Mouse (Mus musculus) testis, postnatal 14 days (tissue): Measurements from ENCODE around the gene Cytip.

Source experiments
- DNase-seq: peaks from one replicate; pipeline ENCODE4 v3.0.0; 2021; ENCODE audit warnings: low spot score

Gene Cytip

DNA sequence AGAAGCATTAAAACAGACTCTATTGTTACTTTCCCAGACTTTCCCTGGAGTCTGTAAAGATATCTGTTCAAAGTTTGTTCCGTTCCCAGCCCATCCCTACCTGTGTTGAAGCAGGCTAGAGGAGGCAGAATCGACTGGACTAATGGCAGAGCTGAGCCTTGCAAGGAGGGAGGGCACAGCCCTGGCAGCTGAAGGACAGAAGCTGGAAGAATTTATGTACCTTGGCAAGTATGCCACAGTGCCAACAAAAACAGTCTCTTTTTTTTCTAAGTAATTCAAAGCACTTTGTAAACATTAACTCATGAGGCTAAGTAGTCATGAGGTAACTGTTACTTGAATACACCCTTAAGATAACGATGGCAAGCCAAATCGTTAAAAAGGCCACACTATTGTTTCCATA, at the start of gene Cytip:
Cytip (minus strand) TSS at position 187 of the 400 bp plus-strand sequence.
- DNase-seq = no peak

DNA sequence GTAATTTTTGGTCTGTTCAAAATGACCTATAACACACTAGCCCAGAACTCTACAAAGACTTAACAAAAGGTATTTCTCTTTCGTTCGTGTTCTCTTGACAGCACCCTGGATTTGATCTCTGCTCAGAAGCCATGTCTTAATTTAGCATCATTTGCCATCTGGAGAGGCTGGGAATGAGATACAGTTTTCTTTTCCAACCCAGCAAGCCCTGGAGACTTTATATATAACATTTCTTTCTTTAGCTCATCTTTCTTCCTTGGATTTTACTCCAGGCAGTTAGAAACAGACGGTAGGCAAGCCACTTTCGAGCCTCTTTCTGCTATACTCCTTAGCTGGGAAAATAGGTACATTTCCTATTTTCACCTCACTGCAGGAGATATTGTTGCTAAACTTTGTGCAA, 45.3 kb upstream of the Cytip start:
- DNase-seq = no peak

DNA sequence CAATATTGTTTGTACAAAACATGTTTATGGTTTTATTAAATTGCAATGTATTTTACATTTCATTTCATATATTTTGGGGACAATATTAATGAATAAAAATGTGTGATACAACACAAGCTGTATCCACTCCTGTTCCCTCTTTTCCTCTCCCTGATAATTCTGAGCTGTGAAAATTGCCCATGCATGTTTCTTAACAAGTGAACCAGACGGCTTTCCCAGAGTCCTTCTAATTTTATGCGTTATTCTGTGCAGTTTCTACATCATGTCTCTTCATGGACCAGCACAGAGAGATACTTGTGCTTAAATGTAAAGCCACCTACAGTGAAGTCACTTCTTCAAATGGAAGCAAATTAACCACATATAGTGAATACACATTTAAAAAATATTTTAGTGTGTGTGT, 42.2 kb upstream of the Cytip start:
- no peak for DNase-seq

DNA sequence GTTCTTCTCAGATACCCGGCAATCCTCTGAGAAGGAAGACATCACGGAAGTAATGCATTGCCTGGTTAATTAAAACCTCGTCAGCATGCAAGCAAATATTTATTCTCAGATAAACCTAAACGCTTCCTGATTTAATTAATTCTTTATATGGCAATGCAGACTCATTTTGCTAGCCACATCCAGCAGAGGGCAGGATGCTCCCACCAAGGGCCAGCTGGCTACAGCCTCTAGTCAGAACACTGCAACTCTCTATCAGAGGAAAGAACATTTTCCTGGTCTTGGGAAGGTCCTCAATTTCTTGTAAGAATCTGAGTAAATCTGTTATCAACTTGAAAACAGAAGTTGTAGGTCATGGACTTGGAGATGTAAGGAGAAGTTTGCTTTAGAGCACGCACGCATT, 4.1 kb upstream of the Cytip start:
- peak; percentile 14 for DNase-seq

DNA sequence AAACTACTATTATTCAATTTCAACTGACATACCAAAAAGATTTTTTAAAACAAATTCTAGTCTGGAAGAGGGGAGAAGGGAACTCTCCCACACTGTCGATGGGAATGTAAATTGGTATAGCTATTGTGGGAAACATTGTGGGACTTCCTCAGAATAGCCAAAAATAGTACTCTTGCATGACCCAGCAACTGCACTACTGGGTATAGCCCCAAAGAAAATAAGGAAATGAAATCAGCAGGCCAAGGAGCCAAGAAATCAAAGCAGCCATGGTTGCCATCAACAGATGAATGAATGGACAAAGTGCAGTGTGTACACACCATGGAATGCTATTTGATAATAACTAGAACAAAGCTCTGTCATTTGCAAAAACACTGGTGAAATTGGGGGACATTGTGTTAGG, 1.5 kb upstream of the Cytip start:
- DNase-seq = no peak

DNA sequence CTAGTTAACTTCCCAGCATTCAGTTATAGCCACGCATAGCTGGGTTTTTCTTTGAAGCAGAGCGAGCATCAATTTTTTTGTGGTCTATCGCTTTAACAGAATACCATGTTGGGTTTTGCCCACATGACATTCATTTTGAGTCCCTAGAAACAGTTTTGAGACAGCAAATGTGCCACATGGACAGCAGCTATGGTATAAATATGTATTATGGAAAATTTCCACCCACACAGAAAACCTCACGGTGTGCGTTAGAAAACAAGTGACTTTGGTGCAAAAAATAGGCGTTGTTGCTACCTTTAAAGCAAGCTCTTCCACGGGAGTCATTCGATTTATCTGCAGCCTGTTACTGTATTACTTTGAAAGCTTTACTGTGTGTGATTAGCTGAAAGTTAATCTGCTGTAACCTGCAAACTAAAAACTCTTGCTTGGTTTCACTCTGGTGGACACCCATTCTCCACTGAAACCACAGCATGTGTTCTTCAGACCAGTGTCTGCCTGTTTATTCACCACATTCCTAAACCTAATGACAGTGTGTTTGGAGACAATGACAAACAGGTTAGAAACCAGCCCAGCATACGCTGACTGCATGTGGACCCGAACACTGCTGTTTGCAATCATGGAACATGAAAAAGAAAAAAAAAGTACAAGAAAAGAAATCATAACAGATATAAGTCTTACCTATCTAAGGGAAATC, 763 bp downstream of the Cytip start:
- no peak for DNase-seq

DNA sequence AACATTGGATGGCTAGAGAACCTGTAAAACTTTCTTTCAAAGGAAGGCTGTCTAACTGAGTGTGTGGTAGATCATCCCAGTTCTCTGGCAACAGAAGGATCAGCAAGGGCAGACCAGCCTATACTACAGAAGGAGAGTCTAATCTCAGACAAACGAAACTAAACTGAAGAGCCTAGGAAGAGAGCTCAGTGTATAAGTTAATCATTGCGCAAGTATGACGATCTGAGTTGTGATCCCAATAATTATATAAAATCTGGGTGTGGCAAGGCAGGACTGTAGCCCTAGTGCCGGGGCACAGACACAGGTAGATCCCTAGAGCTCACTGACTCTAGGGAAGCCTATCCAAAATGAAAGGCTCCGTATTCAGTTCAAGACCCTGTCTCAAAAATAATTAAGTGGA, 3.2 kb downstream of the Cytip start:
- no peak for DNase-seq

DNA sequence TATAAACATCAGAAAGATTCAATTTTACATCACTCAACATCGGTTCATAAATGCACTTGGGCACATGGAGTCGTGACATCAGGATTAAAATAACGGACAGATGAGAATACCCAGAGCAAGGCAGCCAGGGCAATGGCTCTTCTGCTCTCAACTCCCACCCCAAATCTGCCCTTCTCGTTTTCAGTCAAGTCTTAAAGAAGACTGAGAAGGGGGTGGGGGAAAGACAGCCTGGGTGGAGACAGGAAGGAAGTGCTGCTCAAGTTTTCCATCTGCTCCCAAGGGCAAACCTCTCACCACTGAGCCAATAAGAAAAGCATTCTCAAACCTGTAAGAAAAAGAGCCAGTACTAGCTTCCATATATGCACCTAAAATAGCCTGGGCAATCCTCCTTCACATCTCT, 5.8 kb downstream of the Cytip start:
- no peak for DNase-seq

DNA sequence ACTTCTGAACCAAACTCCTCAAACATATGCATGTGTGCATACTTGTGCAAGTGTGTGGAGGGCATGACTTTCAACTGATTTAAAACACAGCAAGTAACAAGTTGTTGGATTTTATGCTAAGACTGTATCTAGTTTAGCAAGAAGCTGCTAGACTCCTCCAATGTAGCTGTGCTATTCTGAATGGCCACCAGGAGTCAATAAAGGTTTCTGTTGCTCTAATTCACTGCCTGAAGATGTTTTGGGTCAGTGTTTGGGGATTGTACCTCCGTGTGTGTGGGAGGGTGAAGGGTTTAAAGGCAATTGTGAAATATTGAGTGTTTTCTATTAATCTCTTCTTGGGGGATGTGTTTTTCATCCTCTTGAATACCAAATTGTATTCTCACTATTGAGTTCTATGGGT, 6.4 kb downstream of the Cytip start:
- DNase-seq = no peak

DNA sequence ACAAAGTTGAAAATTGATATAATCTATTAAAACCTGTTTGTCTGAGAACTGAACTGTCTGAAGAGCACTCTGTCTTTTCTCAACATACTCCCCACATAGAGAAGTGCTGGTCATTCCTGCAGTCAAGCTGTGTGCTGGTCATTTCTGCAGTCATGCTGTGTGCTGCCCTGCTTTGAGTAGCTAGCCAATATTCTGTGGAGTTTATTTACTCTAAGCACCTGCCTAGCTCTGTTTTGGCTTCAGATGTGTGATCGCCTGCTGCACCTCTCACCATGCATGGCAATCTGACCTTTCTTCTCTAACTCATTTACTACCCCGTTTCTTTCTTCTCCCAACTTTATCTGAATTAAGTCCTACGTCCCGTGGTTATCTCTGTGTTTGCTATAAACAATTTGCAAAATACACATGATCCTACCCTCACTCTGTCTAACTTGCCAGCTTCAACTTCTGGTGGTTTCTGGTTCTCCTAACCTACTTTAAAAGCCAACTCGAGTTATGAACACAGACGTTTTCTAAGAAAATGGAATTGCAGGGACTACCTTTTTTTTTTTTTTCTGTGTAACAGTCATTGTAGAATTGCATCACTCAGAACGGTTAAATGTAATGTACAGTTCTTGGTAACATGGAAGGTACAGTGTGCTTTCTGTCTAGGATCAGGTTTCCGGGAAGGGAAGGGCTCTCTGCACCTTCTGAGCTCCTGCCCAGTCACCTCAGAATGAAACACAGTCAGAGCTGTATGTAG, 7.9 kb downstream of the Cytip start:
- DNase-seq = no peak

DNA sequence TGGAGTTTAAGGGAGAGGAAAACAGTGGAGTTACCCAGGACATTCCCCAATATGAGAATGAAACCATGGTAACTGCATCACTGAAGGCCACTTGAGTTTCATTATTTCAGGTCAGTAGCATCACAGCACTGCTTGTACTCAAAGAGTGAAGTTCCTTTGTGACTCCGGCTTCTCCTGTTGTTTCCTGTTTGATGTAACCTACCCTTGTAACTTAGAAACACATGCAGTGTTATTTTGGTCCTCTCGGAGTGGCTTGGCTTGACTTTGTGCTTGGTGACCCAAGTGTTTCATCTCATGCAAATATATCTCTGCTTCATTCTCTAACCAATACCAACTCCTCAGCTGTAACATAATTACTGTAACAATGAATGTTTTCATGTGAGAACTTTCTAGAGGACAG, 11.1 kb downstream of the Cytip start:
- DNase-seq = no peak

DNA sequence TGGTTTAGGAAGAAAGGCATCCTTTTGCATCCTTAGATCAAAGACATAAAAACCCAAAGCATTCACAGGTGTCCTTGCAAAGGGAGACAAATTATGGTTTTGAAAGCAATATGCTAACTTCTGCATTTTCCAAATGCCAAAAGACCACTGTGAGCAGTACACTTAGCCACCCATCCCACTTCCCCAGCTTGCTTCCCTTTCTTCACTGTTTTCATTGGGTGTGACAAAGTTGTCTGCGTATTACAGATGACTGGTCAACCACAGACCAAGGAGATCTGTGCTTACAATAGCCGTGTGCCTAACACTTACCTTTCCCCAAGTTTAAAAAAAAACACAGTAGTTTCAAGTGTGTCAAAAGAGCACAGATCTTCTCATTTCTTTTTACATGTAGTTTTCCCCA, 11.7 kb downstream of the Cytip start:
- no peak for DNase-seq

DNA sequence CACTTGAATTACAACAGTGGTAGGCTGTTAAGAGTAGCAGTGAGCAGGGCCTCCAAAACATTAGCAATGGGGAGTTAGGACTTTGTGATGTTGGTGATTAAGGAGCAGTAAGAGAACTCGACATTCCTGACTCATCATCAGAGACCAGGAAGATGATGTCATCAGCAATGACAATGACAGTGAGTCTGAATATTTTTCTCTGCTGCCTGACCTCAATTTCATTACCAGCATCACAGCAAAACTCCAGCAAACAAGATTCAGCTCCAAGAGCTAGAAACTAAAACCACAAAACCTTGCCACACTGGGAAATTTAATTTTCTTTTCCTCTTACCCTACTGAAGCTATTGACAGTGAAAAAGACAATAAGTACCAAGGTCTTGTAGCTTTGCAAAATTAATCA, 14.6 kb downstream of the Cytip start:
- DNase-seq = no peak

DNA sequence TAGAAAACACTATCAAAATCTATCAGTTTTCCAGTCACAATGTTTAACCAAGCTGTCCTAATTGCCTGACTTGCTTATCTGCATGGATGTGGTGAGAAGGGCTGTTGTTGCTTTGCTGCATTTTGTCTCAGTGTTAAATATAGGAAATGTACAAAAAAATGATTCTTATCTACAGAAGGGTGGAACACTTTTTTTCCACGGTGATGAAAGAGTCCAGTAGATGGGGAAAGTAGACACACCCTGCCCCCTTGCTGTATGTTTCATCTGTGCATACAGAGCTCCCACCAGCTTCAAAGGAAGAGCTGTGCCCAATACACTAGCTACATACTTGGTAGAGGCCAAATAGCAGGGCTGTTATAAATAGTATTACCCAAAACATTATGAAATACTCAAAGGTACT, 16.3 kb downstream of the Cytip start:
- no peak for DNase-seq

DNA sequence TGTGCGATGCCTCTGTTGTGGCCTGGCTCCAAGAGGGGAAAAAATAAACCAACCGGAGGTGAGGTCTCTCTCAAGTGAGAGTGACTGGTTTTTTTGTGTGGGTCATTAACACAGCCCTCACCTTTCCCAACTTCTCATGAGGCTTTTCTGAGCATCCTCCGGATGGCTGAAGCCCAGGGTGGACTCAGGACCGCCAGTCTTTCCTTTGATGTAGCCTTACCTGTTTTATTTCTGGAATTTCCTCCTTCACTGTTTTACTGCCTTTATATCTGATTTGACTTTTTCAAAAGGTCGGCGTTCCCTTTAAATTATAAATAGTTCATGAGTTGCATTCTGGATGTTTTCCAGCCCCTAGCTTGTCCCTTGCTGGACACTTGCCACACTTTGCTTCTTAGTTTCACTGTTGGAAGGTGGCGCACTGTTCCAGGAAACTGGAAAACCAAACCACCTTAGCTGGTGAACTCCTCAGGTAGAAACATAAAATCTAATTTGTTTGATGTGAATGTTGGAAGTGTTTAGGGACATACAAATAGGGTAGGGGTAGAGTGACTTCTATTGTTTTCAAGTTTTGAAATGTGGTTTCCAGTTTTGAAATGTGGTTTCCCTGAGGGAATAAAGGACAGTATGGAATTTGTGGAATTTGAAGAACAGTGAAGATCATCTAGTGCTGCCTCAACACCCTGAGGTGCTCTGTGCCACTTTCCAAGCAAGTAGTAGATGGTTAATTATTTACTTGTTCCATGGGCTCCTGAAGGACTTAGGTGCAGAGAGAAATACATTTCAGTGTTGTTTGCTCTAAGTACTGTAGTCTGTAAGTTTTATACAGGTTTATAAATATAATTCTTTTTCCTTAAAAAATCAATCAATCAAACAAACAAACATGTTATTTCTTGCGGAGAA, 19.7 kb downstream of the Cytip start:
- no peak for DNase-seq

DNA sequence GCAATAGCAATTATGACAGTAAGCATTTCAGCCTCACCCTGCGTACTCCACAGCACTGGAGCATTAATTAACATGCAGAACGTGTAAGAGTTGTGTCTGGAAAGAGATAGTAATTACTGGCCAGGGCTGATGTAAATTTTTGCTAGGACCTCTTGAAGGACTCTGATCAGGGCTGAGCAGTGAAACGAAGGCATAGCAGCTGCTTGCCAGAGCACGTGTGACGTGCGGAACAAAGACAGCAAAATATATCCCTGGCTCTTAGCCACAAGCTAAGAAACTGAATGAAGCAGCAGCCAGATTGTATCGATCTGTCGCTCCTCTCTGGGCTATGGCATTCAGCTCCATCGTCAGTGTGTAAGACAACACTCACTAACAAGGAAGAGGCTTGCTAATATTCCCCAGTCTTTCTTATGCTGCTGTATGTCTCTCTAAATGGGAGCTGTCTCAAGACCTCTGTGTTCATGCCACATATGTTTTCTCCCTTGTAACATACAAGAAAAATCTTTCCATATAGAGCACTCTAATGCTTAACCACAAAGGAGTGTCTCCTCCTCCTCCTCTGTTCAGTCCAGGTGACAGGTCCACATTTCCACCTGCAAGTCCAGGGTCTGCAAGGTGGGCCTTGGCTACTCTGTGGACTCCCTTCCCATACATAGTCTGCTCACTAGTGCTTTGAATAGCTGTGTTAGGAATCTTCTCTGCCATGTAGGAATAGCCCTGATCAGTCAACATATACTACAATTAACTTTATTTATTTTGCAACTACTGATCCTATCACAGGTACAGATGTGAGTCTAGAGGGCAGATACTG, 20.7 kb downstream of the Cytip start:
- DNase-seq = no peak

DNA sequence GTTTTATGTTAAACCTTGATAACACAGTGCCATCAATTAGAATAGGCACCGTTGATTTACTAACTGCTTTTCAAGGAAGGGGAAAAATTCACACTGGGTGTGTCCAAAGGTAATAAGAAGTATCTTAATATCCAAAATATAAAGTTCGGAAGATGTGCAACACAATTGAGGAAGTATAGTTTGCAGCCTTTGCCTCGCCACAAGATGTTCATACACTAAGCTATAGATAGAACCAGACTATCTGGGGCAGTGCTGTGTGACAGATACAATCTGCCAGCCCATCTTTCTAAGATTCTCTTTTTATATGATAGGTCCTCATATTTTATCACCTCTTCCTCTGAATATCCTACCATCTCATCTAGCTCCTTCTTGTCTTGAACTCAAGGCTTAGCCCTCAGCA, 22.4 kb downstream of the Cytip start:
- no peak for DNase-seq

DNA sequence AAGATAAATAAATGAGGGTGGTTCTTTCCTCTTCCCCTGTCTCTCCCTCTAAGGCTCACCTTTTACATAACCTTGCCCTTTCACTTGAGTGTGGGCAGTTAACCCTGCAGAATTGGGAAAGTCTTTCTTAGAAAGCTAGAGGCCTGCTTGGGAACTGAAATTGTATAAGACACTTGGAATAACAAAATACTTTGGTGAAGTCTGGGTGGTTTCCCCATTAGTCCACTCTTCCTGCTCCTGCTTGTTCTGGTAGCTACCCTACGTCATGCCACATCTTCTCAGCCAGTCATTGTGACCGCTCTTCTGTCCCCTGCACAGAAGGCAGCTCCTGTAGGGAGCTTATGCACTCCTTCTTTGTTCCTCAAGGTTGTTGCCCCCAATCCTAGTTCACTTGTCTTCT, 26.2 kb downstream of the Cytip start:
- DNase-seq = no peak

DNA sequence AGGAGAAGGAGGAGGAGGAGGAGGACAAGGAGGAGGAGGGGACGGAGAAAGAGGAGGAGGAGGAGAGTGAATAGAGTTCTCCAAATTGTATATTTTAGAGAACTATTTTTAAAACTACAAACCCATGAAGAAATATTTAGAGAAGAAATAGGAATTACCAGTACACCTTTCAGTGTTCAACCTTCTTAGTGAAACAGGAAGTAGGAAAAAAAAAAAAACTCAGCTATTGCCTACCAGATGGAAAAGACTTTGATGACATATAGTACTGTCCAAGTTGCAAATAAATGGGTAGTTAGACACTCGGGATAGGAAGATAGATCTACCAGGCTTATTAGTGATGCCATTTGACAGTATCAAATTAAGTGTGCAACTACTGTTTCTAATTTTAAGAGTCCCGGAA, 27.7 kb downstream of the Cytip start:
- no peak for DNase-seq

DNA sequence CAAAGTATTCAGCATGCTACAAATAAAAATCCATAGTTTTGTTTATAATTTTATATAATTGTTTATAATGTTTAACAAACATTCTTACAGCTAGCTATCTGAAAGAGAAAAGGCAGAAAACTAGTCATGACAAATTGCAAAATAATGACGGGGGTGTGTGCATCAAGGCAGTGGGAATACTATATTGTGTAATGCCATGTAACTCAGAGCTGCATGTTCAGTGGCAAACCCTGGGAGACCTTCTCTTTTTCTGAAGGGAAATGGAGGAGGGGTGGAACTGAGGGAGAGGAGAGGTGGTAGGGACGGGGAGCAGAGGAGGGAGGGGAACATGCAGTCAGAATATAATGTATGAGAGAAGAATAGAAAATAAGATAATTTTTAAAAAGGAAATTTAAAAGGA, 28.6 kb downstream of the Cytip start:
- no peak for DNase-seq

DNA sequence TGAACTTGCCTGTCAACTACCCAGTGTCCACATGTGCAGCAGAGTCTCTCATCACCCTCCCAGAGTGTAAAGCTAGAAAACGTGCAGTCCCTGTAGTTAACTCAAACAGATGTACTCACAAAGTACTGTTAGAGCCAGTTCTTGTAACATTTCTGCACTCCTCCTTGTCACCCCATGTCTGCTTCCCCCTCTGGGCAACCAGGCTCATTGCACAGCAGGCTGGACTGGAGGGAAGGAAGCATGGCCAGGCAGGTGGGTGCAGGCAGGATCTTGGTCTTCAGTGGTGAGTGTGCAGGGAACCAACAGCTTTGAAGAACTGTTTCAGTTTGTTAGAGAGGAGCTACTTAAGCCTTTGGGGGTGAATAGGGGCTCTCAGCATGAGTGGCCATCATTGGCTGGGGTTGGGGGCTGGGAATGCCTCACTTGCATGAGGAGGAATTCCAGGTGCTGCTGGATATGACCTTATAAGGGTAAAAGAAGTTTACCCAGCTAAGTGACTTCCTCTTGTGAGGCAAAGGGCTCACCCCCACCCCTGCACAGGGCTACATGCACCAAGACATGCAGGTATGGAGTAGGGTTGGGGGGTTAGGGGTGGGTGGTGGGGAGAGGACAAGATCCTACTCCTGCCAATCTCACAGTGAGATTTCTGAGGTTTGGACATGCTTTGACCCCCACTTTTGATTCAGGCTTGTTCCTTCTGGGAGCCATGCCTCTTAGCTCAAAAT, 31.7 kb downstream of the Cytip start:
- no peak for DNase-seq
